ENCODE assay signal across 9 mouse cellular contexts in genomic region chr11:98360866-98361521, GRCm38 (mm10). TPM values are rescaled to one million over a fixed set of nuclear protein-coding genes. Genes with fewer than 3 reads are reported as not detected.
A peak's percentile ranks its signal among the peaks of the same experiment; 100 is the strongest.
DNase-seq lines count a peak whose midpoint lies in the region; ATAC-seq and TF ChIP-seq lines count a peak whose summit lies in the region.
"Had no signal": no experiment of that assay in that cellular context is flagged by ENCODE, and none has a peak within 500 bp of the region (broad histone marks: within the 10 kb centered on the region; RNA-seq: fewer than 3 reads in every experiment).

No protein-coding gene starts in this region.

- no peak for TF ChIP-seq CTCF in lung, adult 2 months (IDR thresholded peaks at IDR 0.05; ENCODE audit: insufficient read depth, low read length)

- peak overlapping the region; percentile 35 for H3K27ac ChIP-seq in liver, embryonic 15.5 days (replicated peaks)
- H3K27ac ChIP-seq in stomach, embryonic 16.5 days (ENCODE audit: low read length): peak overlapping the region; percentile 34; the same call in 1 of the 2 replicates

- no peak overlapping the region for H3K4me3 ChIP-seq in lung, adult 2 months (replicated peaks; ENCODE audit: extremely low read depth, low read depth, low read length)
- no peak overlapping the region for H3K4me3 ChIP-seq in liver, embryonic 15.5 days (replicated peaks)
- H3K4me3 ChIP-seq in stomach, embryonic 16.5 days (replicated peaks; ENCODE audit: low read length): no peak overlapping the region

- no peaks in the 10 kb centered on the region for H3K9me3 ChIP-seq in liver, embryonic 15.5 days (replicated peaks)
- H3K9me3 ChIP-seq in stomach, embryonic 16.5 days (replicated peaks; ENCODE audit: control insufficient read depth, low read length): no peaks in the 10 kb centered on the region

- H3K4me1 ChIP-seq in lung, adult 2 months (ENCODE audit: control insufficient read depth, insufficient read depth, low read length): peaks cover 24% of the 10 kb centered on the region
- H3K4me1 ChIP-seq in liver, embryonic 15.5 days (replicated peaks): peaks cover 69% of the 10 kb centered on the region
- peaks cover 36% of the 10 kb centered on the region for H3K4me1 ChIP-seq in stomach, embryonic 16.5 days (ENCODE audit: control insufficient read depth, insufficient read depth, low read length)

- 0 out of 2 replicates have a peak overlapping the region, but pooled peaks have one; percentile 4 for H3K4me2 ChIP-seq in liver, embryonic 15.5 days
- no peak overlapping the region for H3K4me2 ChIP-seq in stomach, embryonic 16.5 days (ENCODE audit: low read depth, low read length)

- ATAC-seq in liver, embryonic 15.5 days (ENCODE audit: insufficient read depth): no peak
- no peak for ATAC-seq in stomach, embryonic 16.5 days (ENCODE audit: insufficient read depth, low FRiP score)

- H3K36me3 ChIP-seq in liver, embryonic 15.5 days (replicated peaks): no peaks in the 10 kb centered on the region
- no peaks in the 10 kb centered on the region for H3K36me3 ChIP-seq in stomach, embryonic 16.5 days (ENCODE audit: control insufficient read depth, insufficient read depth, low read length)

- H3K9ac ChIP-seq in liver, embryonic 15.5 days: 0 out of 2 replicates have a peak overlapping the region, but pooled peaks have one; percentile 2
- H3K9ac ChIP-seq in stomach, embryonic 16.5 days (ENCODE audit: low read length): peak overlapping the region; percentile 37; the same call in 1 of the 2 replicates

- peak; percentile 64 for DNase-seq in embryo, embryonic 10 days (ENCODE audit: low spot score)
- no peak for DNase-seq in embryo, embryonic 9.5 days (ENCODE audit: extremely low spot score)
- DNase-seq in lung, postnatal 36 days: peak; percentile 36
- no peak for DNase-seq in lung, adult 2 months
- no peak for DNase-seq in adrenal gland, adult (ENCODE audit: inconsistent age in 2 of 2, low spot score in 1 of 2)
- no peak for DNase-seq in adrenal gland, postnatal 14 days
- DNase-seq: adrenal gland, adult 2 months had no signal

- TF ChIP-seq POLR2A in lung, adult 2 months (IDR thresholded peaks at IDR 0.05; ENCODE audit: borderline replicate concordance, extremely low read depth, low read depth, low read length): no peak

- no peaks in the 10 kb centered on the region for H3K27me3 ChIP-seq in liver, embryonic 15.5 days
- no peaks in the 10 kb centered on the region for H3K27me3 ChIP-seq in stomach, embryonic 16.5 days (ENCODE audit: control insufficient read depth, insufficient read depth, low read length)

- 60% methylated on average over 9 of the region's 9 CpGs for WGBS in lung, adult 2 months
- 51% methylated on average over 9 of the region's 9 CpGs for WGBS in liver, embryonic 15.5 days (ENCODE audit: insufficient replicate concordance)
- 69% methylated on average over 9 of the region's 9 CpGs for WGBS in stomach, embryonic 16.5 days

RNA-seq across cellular contexts. Expression of gene Stard3, which starts 2.8 kb away (rescaled TPM):
- 131 and 143 TPM in 2 replicates for polyA plus RNA-seq in lung, adult 2 months (2012; rRNA removed)
- 16.4 and 19.6 TPM in 2 replicates for polyA plus RNA-seq in liver, embryonic 15.5 days (2015; fragmentation: Nextera tagmentation; extraction: Ambion mirVana)
- polyA plus RNA-seq in stomach, embryonic 16.5 days (2015; fragmentation: Nextera tagmentation; extraction: Ambion mirVana): 43.9 and 51.8 TPM in 2 replicates
- total RNA-seq in adrenal gland, postnatal 14 days (2021): 21.5 and 22.7 TPM in 2 replicates

RNA-seq across cellular contexts. Expression of gene Ppp1r1b, which starts 12.8 kb away (rescaled TPM):
- 20.0 and 22.1 TPM in 2 replicates for polyA plus RNA-seq in lung, adult 2 months (2012; rRNA removed)
- polyA plus RNA-seq in liver, embryonic 15.5 days (2015; fragmentation: Nextera tagmentation; extraction: Ambion mirVana): 0.59 and 0.93 TPM in 2 replicates
- polyA plus RNA-seq in stomach, embryonic 16.5 days (2015; fragmentation: Nextera tagmentation; extraction: Ambion mirVana): 18.7 and 20.3 TPM in 2 replicates
- total RNA-seq in adrenal gland, postnatal 14 days (2021): 0.63 and 0.68 TPM in 2 replicates

RNA-seq across cellular contexts. Expression of gene Tcap, which starts 22.6 kb away (rescaled TPM):
- 73.7 and 136 TPM in 2 replicates for polyA plus RNA-seq in lung, adult 2 months (2012; rRNA removed)
- 1.1 and 1.7 TPM in 2 replicates for polyA plus RNA-seq in liver, embryonic 15.5 days (2015; fragmentation: Nextera tagmentation; extraction: Ambion mirVana)
- polyA plus RNA-seq in stomach, embryonic 16.5 days (2015; fragmentation: Nextera tagmentation; extraction: Ambion mirVana): 0.57 and 9.3 TPM in 2 replicates
- total RNA-seq in adrenal gland, postnatal 14 days (2021): 0.48 and 0.53 TPM in 2 replicates

RNA-seq across cellular contexts. Expression of gene Pnmt, which starts 25.3 kb away (rescaled TPM):
- 2.0 and 3.5 TPM in 2 replicates for polyA plus RNA-seq in lung, adult 2 months (2012; rRNA removed)
- polyA plus RNA-seq in liver, embryonic 15.5 days (2015; fragmentation: Nextera tagmentation; extraction: Ambion mirVana): not detected in 2 replicates
- polyA plus RNA-seq in stomach, embryonic 16.5 days (2015; fragmentation: Nextera tagmentation; extraction: Ambion mirVana): 0.15 TPM in 1 of 2 replicates, not detected in the other
- 687 and 769 TPM in 2 replicates for total RNA-seq in adrenal gland, postnatal 14 days (2021)

RNA-seq across cellular contexts. Expression of gene Neurod2, which starts 31.5 kb away (rescaled TPM):
- polyA plus RNA-seq in lung, adult 2 months (2012; rRNA removed): not detected in 2 replicates
- not detected in 2 replicates for polyA plus RNA-seq in liver, embryonic 15.5 days (2015; fragmentation: Nextera tagmentation; extraction: Ambion mirVana)
- polyA plus RNA-seq in stomach, embryonic 16.5 days (2015; fragmentation: Nextera tagmentation; extraction: Ambion mirVana): 0.06 TPM in 1 of 2 replicates, not detected in the other
- total RNA-seq in adrenal gland, postnatal 14 days (2021): 0.15 TPM in 1 of 2 replicates, not detected in the other
- total RNA-seq: adrenal gland, adult 2 months had no signal
- polyA plus RNA-seq: adrenal gland, adult 2 months had no signal

Comparison
In these comparisons a context has a peak if more than half of its experiments do, and no peak if none do; other contexts are left out.
1. DNase-seq: peak in embryo, embryonic 10 days (single experiment) and lung, postnatal 36 days (single experiment); none in embryo, embryonic 9.5 days (single experiment), lung, adult 2 months (single experiment), adrenal gland, adult (0 of 2) and adrenal gland, postnatal 14 days (single experiment).
2. RNA of gene Ppp1r1b, which starts 12.8 kb away (polyA plus RNA-seq): 20.0 to 22.1 TPM in lung, adult 2 months and 18.7 to 20.3 TPM in stomach, embryonic 16.5 days; 0.59 to 0.93 TPM in liver, embryonic 15.5 days; every median in the first group is over 10 times any median in the second.